Mouse (Mus musculus) left cerebral cortex, postnatal 10 days (tissue): ENCODE data around the gene Siah1b. TPM values are rescaled to one million over a fixed set of nuclear protein-coding genes. Genes with fewer than 3 reads are reported as not detected.
A peak's percentile ranks its signal among the peaks of the same experiment; 100 is the strongest.

Source experiments
- DNase-seq, 2 experiments: peaks; one replicate each; pipeline ENCODE4 v3.0.0; 2021 to 2022; ENCODE audit warnings: low spot score in 2 of 2, mixed read lengths in 1 of 2; ENCODE audit errors: extremely low spot score in 1 of 2
- intact Hi-C: fragments of 180-260 bp; cut with DNase I; formaldehyde crosslinking; loops from one replicate; pipeline ENCODE4 v1.15.1; 2025
- total RNA-seq, 2 experiments: library from RNA; stranded (reverse); gene quantifications; 2 replicates each; pipeline ENCODE4 v1.2.3; 2021

Siah1b gene
- total RNA-seq, 2 experiments from 2014 or later: 11.7 to 12.7 TPM

- intact Hi-C loops: no loop called here
- DNase-seq: peak in 1 of 2 experiments; percentile 18
Measured at GRCm38 (mm10) chrX:164038882-164039281, 37.4 kb downstream of the Siah1b start.

- DNase-seq: no peak
- intact Hi-C loops: no loop called here
Measured at GRCm38 (mm10) chrX:164035931-164036330, 40.4 kb downstream of the Siah1b start.

DNA sequence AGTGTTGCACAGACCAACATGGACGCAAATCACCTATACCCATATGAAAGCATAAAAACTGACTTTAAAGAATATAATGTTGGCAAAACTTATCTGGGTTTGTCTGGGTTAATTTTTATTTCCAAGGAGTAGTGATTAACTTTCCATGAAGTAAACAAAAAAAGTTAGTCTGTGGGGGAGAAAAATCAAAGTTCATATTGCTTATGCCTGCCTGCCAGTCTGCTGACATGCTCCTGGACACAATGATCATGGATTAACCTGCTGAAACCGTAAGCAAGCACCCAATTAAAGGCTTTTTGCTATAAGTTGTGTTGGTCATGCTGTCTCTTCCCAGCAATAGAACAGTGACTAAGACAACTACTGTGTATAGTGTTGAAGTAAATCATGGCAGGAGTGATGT, 40.9 kb downstream of the Siah1b start:
- DNase-seq: no peak
- intact Hi-C loops: no loop called here

DNA sequence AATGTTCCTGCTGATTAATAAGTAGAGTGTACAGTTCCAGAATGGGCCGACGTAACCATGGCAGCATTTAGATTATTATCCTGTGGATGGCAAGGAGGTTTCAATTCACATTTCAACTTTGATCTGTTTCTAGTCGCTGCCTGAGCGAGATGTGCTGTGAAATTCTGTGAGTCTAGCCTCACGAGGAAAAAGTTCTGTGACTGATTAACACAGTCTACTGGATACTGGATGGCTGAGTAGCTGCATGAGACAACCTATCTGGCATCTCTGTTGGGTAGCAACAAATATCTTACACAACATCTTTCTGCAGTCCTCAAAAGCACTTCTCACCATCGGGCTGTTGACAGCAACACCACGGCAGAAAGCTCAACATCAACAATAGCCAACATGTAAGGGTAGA, 43.8 kb downstream of the Siah1b start:
- DNase-seq: no peak
- intact Hi-C loops: no loop called here

- DNase-seq: peak; percentile 39 to 89
- intact Hi-C loops: no loop called here
Measured at GRCm38 (mm10) chrX:164027607-164028289, 48.5 kb downstream of the Siah1b start, which contains the start of gene Car5b. Car5b (minus strand) TSS chrX:164027997.

Other genes starting within 250 kb of the Siah1b start
- 10 to 100 TPM; 33.5 to 39.4 TPM for gene Ap1s2, start 167.5 kb downstream of the Siah1b start, total RNA-seq
- 10 to 100 TPM; 41.6 to 51.9 TPM for gene Zrsr2, start 117.8 kb downstream of the Siah1b start, total RNA-seq
- 1 to 10 TPM; 2.6 to 2.7 TPM for gene Car5b, start 48.5 kb downstream of the Siah1b start, total RNA-seq
- not detected for gene Cltrn, start 12.3 kb upstream of the Siah1b start, total RNA-seq
- 1 to 10 TPM in 1 of 2 experiments, under 1 TPM in 1; 0.91 to 1.0 TPM for gene Ace2, start 62.8 kb upstream of the Siah1b start, total RNA-seq
- under 1 TPM; 0.49 to 0.94 TPM for gene Bmx, start 181.7 kb upstream of the Siah1b start, total RNA-seq
- gene Pir, start 192.9 kb upstream of the Siah1b start, total RNA-seq: 1 to 10 TPM; 2.4 to 3.8 TPM